Mouse (Mus musculus): ENCODE measurements around the gene Ube2t. TPM values are rescaled to one million over a fixed set of nuclear protein-coding genes. Genes with fewer than 3 reads are reported as not detected.

The Ube2t gene
- total RNA-seq (2021) (1 to 10 TPM; 5.9 TPM), polyA plus RNA-seq (2012; rRNA removed) (3.0 and 3.2 TPM in 2 replicates)
- long read RNA-seq, partial matches to known transcripts: 0 of 3 reads
- long read RNA-seq, other reads (novel, unspliced or antisense): 0 of 3 reads

DNA sequence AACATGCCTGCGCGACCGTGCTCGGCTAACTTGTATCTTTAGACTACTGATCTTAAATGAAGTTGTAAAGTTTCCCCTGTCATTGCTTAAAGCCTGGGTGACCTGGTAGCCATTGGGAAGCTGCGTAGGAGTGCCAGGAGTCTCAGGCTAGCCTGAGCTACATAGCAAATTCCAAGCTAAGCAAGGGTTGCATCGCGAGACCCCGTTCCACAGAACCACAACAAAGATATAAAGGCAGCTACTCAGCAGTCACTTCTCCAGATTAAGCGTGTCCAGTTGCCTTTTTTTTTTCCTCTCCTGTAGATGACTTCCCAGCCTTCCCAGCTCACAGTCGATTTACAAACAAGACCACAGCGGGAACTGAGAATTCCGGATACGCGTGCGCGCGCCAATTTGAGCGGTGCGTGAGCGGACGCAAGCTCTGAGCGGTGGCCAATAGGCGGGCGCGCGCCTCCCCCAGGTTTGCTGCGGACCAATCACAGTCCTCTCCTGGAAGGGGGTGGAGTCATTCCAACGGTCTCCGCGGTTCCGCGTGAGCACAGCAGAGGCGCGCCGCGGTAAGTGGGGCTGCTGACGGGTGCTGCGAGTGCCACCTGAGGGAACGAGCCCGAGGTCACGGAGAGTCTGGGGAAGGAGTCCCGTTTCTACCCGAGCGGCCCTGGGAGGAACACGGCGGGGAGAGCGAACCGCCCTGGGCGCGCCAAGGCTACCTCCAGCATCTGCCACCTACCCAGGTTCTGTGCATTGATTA lies at the start of gene Ube2t:
TSS of gene Ube2t (plus strand) at position 513 of the 751 bp plus-strand sequence.
- Histone ChIP-seq H3K79me2 (replicated peaks; ENCODE audit: control insufficient read depth, insufficient read depth, low read length) (no peaks in the 10 kb centered on the region), H3K27me3 (ENCODE audit: control insufficient read depth, insufficient read depth, low read length) (no peaks in the 10 kb centered on the region), H3K4me3 (peak within 1 kb of the TSS; percentile 64), H3K36me3 (ENCODE audit: control insufficient read depth, insufficient read depth, low read length) (no peaks in the 10 kb centered on the region), H3K4me1 (ENCODE audit: control insufficient read depth, insufficient read depth, low read length) (peaks cover 2% of the 10 kb centered on the region; the same call in 1 of the 2 replicates), H3K9ac (ENCODE audit: low read depth, low read length) (peak within 1 kb of the TSS; percentile 53), H3K27ac (peak within 1 kb of the TSS; percentile 74)
- 3% methylated on average over 50 of the region's 50 CpGs for WGBS
- DNase-seq: peak; percentile 95 to 96
- 0 out of 2 replicates have a peak, but pooled peaks have one; percentile 46 for TF ChIP-seq EP300 (IDR thresholded peaks at IDR 0.05; ENCODE audit: insufficient read depth, low read depth, low read length)
- TF ChIP-seq POLR2A (IDR thresholded peaks at IDR 0.05; ENCODE audit: insufficient read depth, low read depth, low read length): peak; percentile 57; the same call in 1 of the 2 replicates
- TF ChIP-seq CTCF (IDR thresholded peaks at IDR 0.05): no peak
- intact Hi-C loops (cut with DNase I): loop anchor here (10.0 kb wide), 2 partner anchors 237 to 327 kb away; no protein-coding TSS in a partner anchor

DNA sequence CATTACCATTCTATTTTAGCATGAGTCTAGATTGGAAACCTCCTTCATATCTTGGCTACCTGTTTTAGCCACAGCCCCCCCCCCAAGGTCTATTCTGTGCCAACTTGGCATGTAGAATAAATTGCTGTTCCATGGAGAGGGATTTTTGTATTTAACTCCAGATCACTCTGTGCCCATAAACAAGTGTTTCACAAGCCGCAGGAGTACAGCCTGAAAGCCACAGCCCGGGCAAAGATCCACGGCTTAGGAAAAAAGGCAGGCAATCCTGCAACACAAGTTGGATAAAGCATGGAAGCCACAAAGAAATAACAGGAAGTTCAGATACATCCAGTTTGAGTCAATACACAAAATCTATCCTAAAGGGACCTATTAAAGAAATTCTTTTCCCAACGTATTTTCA lies 48.8 kb upstream of the Ube2t start:
- no peak overlapping the region for H3K9ac ChIP-seq (ENCODE audit: low read depth, low read length)
- H3K4me1 ChIP-seq (ENCODE audit: control insufficient read depth, insufficient read depth, low read length): peaks cover 21% of the 10 kb centered on the region

DNA sequence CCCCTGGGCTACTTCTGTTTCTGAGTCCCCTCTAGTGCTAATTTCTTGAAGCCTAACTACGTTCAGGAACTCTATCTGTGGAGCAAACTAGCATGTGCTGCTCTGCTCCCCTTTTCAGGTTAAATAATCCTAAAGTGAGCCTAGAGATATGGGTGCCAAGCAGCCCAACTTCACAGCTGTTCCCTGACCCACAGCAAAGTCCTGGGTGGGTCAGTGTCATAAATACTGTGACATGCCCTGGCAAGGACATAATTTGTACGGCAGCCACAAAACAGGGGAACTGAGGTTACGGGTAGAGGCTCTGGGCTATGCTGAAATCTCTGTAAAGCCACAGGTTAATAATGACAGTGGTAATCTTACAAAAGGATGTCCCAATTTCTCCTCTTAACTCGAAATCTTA lies 46.9 kb upstream of the Ube2t start:
- H3K27ac ChIP-seq: peak overlapping the region; percentile 69
- H3K79me2 ChIP-seq (replicated peaks; ENCODE audit: control insufficient read depth, insufficient read depth, low read length): peaks cover 1% of the 10 kb centered on the region
- peak overlapping the region; percentile 42 for H3K9ac ChIP-seq (ENCODE audit: low read depth, low read length)
- H3K27me3 ChIP-seq (ENCODE audit: control insufficient read depth, insufficient read depth, low read length): no peaks in the 10 kb centered on the region
- H3K4me3 ChIP-seq: no peak overlapping the region
- WGBS: 62% methylated on average over 4 of the region's 4 CpGs
- peaks cover 28% of the 10 kb centered on the region for H3K36me3 ChIP-seq (ENCODE audit: control insufficient read depth, insufficient read depth, low read length)
- H3K4me1 ChIP-seq (ENCODE audit: control insufficient read depth, insufficient read depth, low read length): peaks cover 18% of the 10 kb centered on the region
- DNase-seq: no peak
- intact Hi-C loops (cut with DNase I): no loop called here
- TF ChIP-seq CTCF (IDR thresholded peaks at IDR 0.05) (no peak), POLR2A (IDR thresholded peaks at IDR 0.05; ENCODE audit: insufficient read depth, low read depth, low read length) (no peak), EP300 (IDR thresholded peaks at IDR 0.05; ENCODE audit: insufficient read depth, low read depth, low read length) (no peak)

More for the DNA sequence above, 48.8 kb upstream of the Ube2t start:
- WGBS: 52% methylated on average over 4 of the region's 4 CpGs
- peak in 1 of 2 experiments; percentile 61 for DNase-seq
- intact Hi-C loops (cut with DNase I): loop anchor here (2.0 kb wide), 1 partner anchor 41 kb away; the partner anchor contains the start of gene Ppp1r12b
- H3K4me3 ChIP-seq: no peak overlapping the region
- H3K27me3 ChIP-seq (ENCODE audit: control insufficient read depth, insufficient read depth, low read length): no peaks in the 10 kb centered on the region
- peak; percentile 64; the same call in 1 of the 2 replicates for TF ChIP-seq EP300 (IDR thresholded peaks at IDR 0.05; ENCODE audit: insufficient read depth, low read depth, low read length)
- TF ChIP-seq POLR2A (IDR thresholded peaks at IDR 0.05; ENCODE audit: insufficient read depth, low read depth, low read length): no peak
- no peak for TF ChIP-seq CTCF (IDR thresholded peaks at IDR 0.05)
- H3K36me3 ChIP-seq (ENCODE audit: control insufficient read depth, insufficient read depth, low read length): peaks cover 28% of the 10 kb centered on the region
- H3K27ac ChIP-seq: peak overlapping the region; percentile 86
- peaks cover under 1% of the 10 kb centered on the region for H3K79me2 ChIP-seq (replicated peaks; ENCODE audit: control insufficient read depth, insufficient read depth, low read length)

DNA sequence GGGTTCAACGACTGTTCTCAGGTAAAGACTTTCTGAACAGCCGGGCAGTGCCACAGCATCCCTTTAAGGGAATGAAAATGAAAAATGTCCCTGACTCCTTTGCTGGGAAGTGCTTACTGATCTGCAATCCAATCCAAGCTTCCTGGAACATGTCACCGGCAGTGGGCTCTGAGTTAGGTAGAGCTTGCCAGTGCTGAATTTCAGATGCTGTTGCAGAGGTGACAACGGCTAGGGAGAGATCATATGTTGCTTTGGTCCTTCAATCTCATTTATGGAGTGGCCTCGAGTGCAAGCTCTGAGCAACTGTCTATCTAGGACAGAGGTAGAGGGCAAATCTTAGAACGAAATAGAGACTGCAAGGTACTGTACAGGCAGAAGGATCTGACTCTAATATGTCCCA lies 43.4 kb upstream of the Ube2t start:
- intact Hi-C loops (cut with DNase I): loop anchor here (2.0 kb wide), 1 partner anchor 16 kb away; no protein-coding TSS in a partner anchor
- H3K36me3 ChIP-seq (ENCODE audit: control insufficient read depth, insufficient read depth, low read length): peaks cover 11% of the 10 kb centered on the region
- TF ChIP-seq EP300 (IDR thresholded peaks at IDR 0.05; ENCODE audit: insufficient read depth, low read depth, low read length) (no peak), CTCF (IDR thresholded peaks at IDR 0.05) (no peak), POLR2A (IDR thresholded peaks at IDR 0.05; ENCODE audit: insufficient read depth, low read depth, low read length) (no peak)
- no peak overlapping the region for H3K4me3 ChIP-seq
- WGBS: 57% methylated on average over 6 of the region's 6 CpGs
- peaks cover 2% of the 10 kb centered on the region for H3K79me2 ChIP-seq (replicated peaks; ENCODE audit: control insufficient read depth, insufficient read depth, low read length)
- H3K27me3 ChIP-seq (ENCODE audit: control insufficient read depth, insufficient read depth, low read length): no peaks in the 10 kb centered on the region
- peaks cover 9% of the 10 kb centered on the region for H3K4me1 ChIP-seq (ENCODE audit: control insufficient read depth, insufficient read depth, low read length)
- DNase-seq: no peak
- H3K9ac ChIP-seq (ENCODE audit: low read depth, low read length): no peak overlapping the region
- peak overlapping the region; percentile 61 for H3K27ac ChIP-seq

GRCm38 (mm10) chr1:134932431-134932830 lies 29.9 kb upstream of the Ube2t start:
- Histone ChIP-seq H3K9ac (ENCODE audit: low read depth, low read length) (peak overlapping the region; percentile 8; the same call in 1 of the 2 replicates), H3K4me3 (no peak overlapping the region), H3K27ac (peak overlapping the region; percentile 83), H3K79me2 (replicated peaks; ENCODE audit: control insufficient read depth, insufficient read depth, low read length) (peaks cover 3% of the 10 kb centered on the region), H3K27me3 (ENCODE audit: control insufficient read depth, insufficient read depth, low read length) (no peaks in the 10 kb centered on the region), H3K4me1 (ENCODE audit: control insufficient read depth, insufficient read depth, low read length) (peaks cover 6% of the 10 kb centered on the region), H3K36me3 (ENCODE audit: control insufficient read depth, insufficient read depth, low read length) (peaks cover 12% of the 10 kb centered on the region)
- no peak for TF ChIP-seq POLR2A (IDR thresholded peaks at IDR 0.05; ENCODE audit: insufficient read depth, low read depth, low read length)
- no peak for TF ChIP-seq CTCF (IDR thresholded peaks at IDR 0.05)
- TF ChIP-seq EP300 (IDR thresholded peaks at IDR 0.05; ENCODE audit: insufficient read depth, low read depth, low read length): no peak
- 38% methylated on average over 7 of the region's 7 CpGs for WGBS
- intact Hi-C loops (cut with DNase I): no loop called here
- DNase-seq: no peak

Measured in heart, adult 2 months (tissue).